Mouse (Mus musculus) forebrain, embryonic 14.5 days (tissue): ENCODE results near the gene Klhl23. TPM values are rescaled to one million over a fixed set of nuclear protein-coding genes. Genes with fewer than 3 reads are reported as not detected.

Experiments used
- ATAC-seq: fragments of 200-750 bp; cut with Nextera tagmentation; 2 replicates; pipeline ENCODE4 v1.8.0; 2017; ENCODE audit warnings: mild to moderate bottlenecking, moderate library complexity
- DNase-seq: peaks from one replicate; pipeline ENCODE4 v3.0.0-alpha.2; 2015; ENCODE audit warnings: low spot score
- H3K27ac ChIP-seq: fragments of 300-500 bp; sonication (generic); 2 replicates; pipeline ENCODE4 v1.5.1; 2014; ENCODE audit warnings: low read depth, mild to moderate bottlenecking, control low read depth, low read length, moderate library complexity
- H3K27me3 ChIP-seq: fragments of 300-500 bp; sonication (generic); replicated peaks from 2 replicates; pipeline ENCODE4 v1.6.1; 2014; ENCODE audit warnings: low read length, control low read depth, mixed read lengths; ENCODE audit not compliant: control insufficient read depth, insufficient read depth
- H3K36me3 ChIP-seq: fragments of 300-500 bp; sonication (generic); 2 replicates; pipeline ENCODE4 v1.6.1; 2014; ENCODE audit warnings: low read length, control low read depth; ENCODE audit not compliant: control insufficient read depth, insufficient read depth
- H3K4me1 ChIP-seq: fragments of 300-500 bp; sonication (generic); 2 replicates; pipeline ENCODE4 v1.6.1; 2014; ENCODE audit warnings: antibody characterized with exemption, low read length, control low read depth; ENCODE audit not compliant: control insufficient read depth, insufficient read depth
- H3K4me2 ChIP-seq: fragments of 300-500 bp; sonication (generic); 2 replicates; pipeline ENCODE4 v1.6.1; 2014; ENCODE audit warnings: mild to moderate bottlenecking, control low read depth, low read length
- H3K4me3 ChIP-seq: fragments of 300-500 bp; sonication (generic); 2 replicates; pipeline ENCODE4 v1.5.1; 2014; ENCODE audit warnings: low read depth, low read length, control low read depth
- H3K9ac ChIP-seq: fragments of 300-500 bp; sonication (generic); 2 replicates; pipeline ENCODE4 v1.6.1; 2014; ENCODE audit warnings: mild to moderate bottlenecking, low read length, control low read depth, moderate library complexity
- H3K9me3 ChIP-seq: fragments of 300-500 bp; sonication (generic); replicated peaks from 2 replicates; pipeline ENCODE4 v1.6.1; 2016; ENCODE audit warnings: low read length, control low read depth, mixed read lengths; ENCODE audit not compliant: control insufficient read depth
- WGBS: fragments of 180-500 bp; shearing (Covaris S2); extraction: QIAGEN DNeasy Blood & Tissue Kit; methylation state at CpG from one replicate; pipeline ENCODE4 v1.1.7; 2014; 5-methylcytosine and 5-hydroxymethylcytosine counted together
- polyA plus RNA-seq: library from polyadenylated mRNA; unstranded; fragments of >200 nt; fragmentation: Nextera tagmentation; extraction: Ambion mirVana; gene quantifications from 2 replicates; pipeline ENCODE4 v1.2.1, GENCODE M21; 2014

The Klhl23 gene
- polyA plus RNA-seq, 1 experiment from 2014 or later, result 36.7 TPM

GRCm38 (mm10) chr2:69883990-69884391, 62.2 kb downstream of the Klhl23 start:
- H3K4me2 ChIP-seq, result no peak overlapping the region
- H3K36me3 ChIP-seq, result 0 out of 2 replicates have a peak, but pooled peaks cover 4% of the 10 kb centered on the region
- H3K27me3 ChIP-seq, result no peaks in the 10 kb centered on the region
- ATAC-seq, result no peak
- 73% methylated on average over 2 of the region's 2 CpGs for WGBS
- H3K9ac ChIP-seq, result no peak overlapping the region
- no peak for DNase-seq
- H3K9me3 ChIP-seq, result no peaks in the 10 kb centered on the region
- H3K4me1 ChIP-seq, result no peaks in the 10 kb centered on the region
- no peak overlapping the region for H3K27ac ChIP-seq
- no peak overlapping the region for H3K4me3 ChIP-seq

DNA sequence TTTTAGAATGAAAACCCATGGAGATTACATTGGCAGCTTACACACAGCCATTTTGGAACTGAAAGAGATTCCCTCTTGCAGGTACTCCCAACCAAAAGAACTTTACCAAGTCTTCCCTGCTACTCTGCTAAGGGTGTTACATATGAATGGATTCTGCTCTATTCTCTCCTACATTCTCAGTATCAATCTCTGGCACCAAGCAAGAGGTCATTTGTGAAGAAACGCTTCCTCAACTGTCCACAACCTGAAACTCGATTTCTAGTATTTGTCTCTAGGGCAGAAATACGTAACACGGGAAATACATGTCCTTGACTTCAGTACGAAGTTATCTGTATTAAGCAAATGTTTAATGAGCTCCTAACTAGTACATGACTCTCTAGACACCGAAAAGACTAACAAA, 62.8 kb downstream of the Klhl23 start:
- Histone ChIP-seq H3K9me3 (no peaks in the 10 kb centered on the region), H3K9ac (peak overlapping the region; percentile 13; the same call in 1 of the 2 replicates), H3K27ac (no peak overlapping the region), H3K27me3 (no peaks in the 10 kb centered on the region), H3K4me3 (peak overlapping the region; percentile 53; the same call in 1 of the 2 replicates), H3K4me2 (peak overlapping the region; percentile 77), H3K4me1 (no peaks in the 10 kb centered on the region), H3K36me3 (0 out of 2 replicates have a peak, but pooled peaks cover 3% of the 10 kb centered on the region)
- 69% methylated on average over 6 of the region's 6 CpGs for WGBS
- ATAC-seq (no peak), DNase-seq (no peak)

GRCm38 (mm10) chr2:69885050-69885449, 63.3 kb downstream of the Klhl23 start:
- Histone ChIP-seq H3K27ac (no peak overlapping the region), H3K9me3 (no peaks in the 10 kb centered on the region), H3K27me3 (no peaks in the 10 kb centered on the region), H3K9ac (peak overlapping the region; percentile 77), H3K4me2 (peak overlapping the region; percentile 77), H3K4me3 (peak overlapping the region; percentile 53), H3K36me3 (no peaks in the 10 kb centered on the region), H3K4me1 (no peaks in the 10 kb centered on the region)
- WGBS, result 10% methylated on average over 12 of the region's 12 CpGs
- DNase-seq (no peak), ATAC-seq (0 out of 2 replicates have a peak, but pooled peaks have one; percentile 33)

- no peaks in the 10 kb centered on the region for H3K4me1 ChIP-seq
- DNase-seq (peak; percentile 89), ATAC-seq (peak; percentile 98)
- peak within 1 kb of the TSS; percentile 77 for H3K9ac ChIP-seq
- H3K27ac ChIP-seq, result no peak within 1 kb of the TSS
- WGBS, result 2% methylated on average over 45 of the region's 45 CpGs
- peak within 1 kb of the TSS; percentile 53 for H3K4me3 ChIP-seq
- H3K9me3 ChIP-seq, result no peaks in the 10 kb centered on the region
- no peaks in the 10 kb centered on the region for H3K27me3 ChIP-seq
- no peaks in the 10 kb centered on the region for H3K36me3 ChIP-seq
- H3K4me2 ChIP-seq, result peak within 1 kb of the TSS; percentile 77
Measured at GRCm38 (mm10) chr2:69885451-69886305, 63.9 kb downstream of the Klhl23 start, which contains the start of gene Mettl5. TSS of gene Mettl5 (minus strand) at chr2:69885615.

Other genes with a start within 250 kb of the Klhl23 start
- gene Lrp2, start 235.9 kb upstream of the Klhl23 start, polyA plus RNA-seq, result 0.66 and 0.74 TPM in 2 replicates
- 17.2 and 18.2 TPM in 2 replicates for gene Bbs5, start 174.8 kb upstream of the Klhl23 start, polyA plus RNA-seq
- 0.11 and 0.13 TPM in 2 replicates for gene Klhl41, start 151.8 kb upstream of the Klhl23 start, polyA plus RNA-seq
- gene Fastkd1, start 108.4 kb upstream of the Klhl23 start, polyA plus RNA-seq, result 13.7 and 16.8 TPM in 2 replicates
- 77.8 and 83.6 TPM in 2 replicates for gene Ppig, start 99.4 kb upstream of the Klhl23 start, polyA plus RNA-seq
- 1.7 and 2.3 TPM in 2 replicates for gene Ccdc173, start 32.4 kb upstream of the Klhl23 start, polyA plus RNA-seq
- gene Phospho2, start 32.3 kb upstream of the Klhl23 start, polyA plus RNA-seq, result 43.1 and 45.4 TPM in 2 replicates
- 298 and 301 TPM in 2 replicates for gene Ssb, start 39.6 kb downstream of the Klhl23 start, polyA plus RNA-seq
- gene Mettl5, start 63.7 kb downstream of the Klhl23 start, polyA plus RNA-seq, result 31.1 and 34.2 TPM in 2 replicates
- gene Ubr3, start 75.3 kb downstream of the Klhl23 start, polyA plus RNA-seq, result 12.3 and 13.4 TPM in 2 replicates
- gene Myo3b, start 217.2 kb downstream of the Klhl23 start, polyA plus RNA-seq, result 0.09 and 0.17 TPM in 2 replicates